Mouse (Mus musculus): ENCODE data around the gene Gm14391.
"Not testable (repeated sequence)": the region's sequence is repeated elsewhere in the genome, so short reads cannot be mapped to it uniquely, and the experiment has no call there.

GRCm38 (mm10) chr2:175165110-175165509, 41.6 kb downstream of the Gm14391 start:
- not testable (repeated sequence) for TF ChIP-seq CTCF (IDR thresholded peaks at IDR 0.05; ENCODE audit: low read depth, low read length); POLR2AphosphoS5 (IDR thresholded peaks at IDR 0.05; ENCODE audit: insufficient replicate concordance, low read depth, low read length); GATA1 (IDR thresholded peaks at IDR 0.05; ENCODE audit: borderline replicate concordance, low read length); GATA2 (IDR thresholded peaks at IDR 0.05; ENCODE audit: borderline replicate concordance, low read depth, low read length)

Measured in G1E (cell line).